Mouse (Mus musculus) kidney, postnatal 4 days (tissue): ENCODE measurements around the gene Acvr1.

Experiments
- DNase-seq, 2 experiments: peaks; one replicate each; pipeline ENCODE4 v3.0.0; 2021; ENCODE audit warnings: mixed read lengths in 2 of 2

The Acvr1 gene

GRCm38 (mm10) chr2:58518517-58518916, 48.4 kb downstream of the Acvr1 start:
- DNase-seq, result no peak

- no peak for DNase-seq
Measured at GRCm38 (mm10) chr2:58516920-58517319, 50.0 kb downstream of the Acvr1 start.

- no peak for DNase-seq
Measured at GRCm38 (mm10) chr2:58516000-58516399, 51.0 kb downstream of the Acvr1 start.

- DNase-seq, result no peak
Measured at GRCm38 (mm10) chr2:58514489-58514888, 52.5 kb downstream of the Acvr1 start.

DNA sequence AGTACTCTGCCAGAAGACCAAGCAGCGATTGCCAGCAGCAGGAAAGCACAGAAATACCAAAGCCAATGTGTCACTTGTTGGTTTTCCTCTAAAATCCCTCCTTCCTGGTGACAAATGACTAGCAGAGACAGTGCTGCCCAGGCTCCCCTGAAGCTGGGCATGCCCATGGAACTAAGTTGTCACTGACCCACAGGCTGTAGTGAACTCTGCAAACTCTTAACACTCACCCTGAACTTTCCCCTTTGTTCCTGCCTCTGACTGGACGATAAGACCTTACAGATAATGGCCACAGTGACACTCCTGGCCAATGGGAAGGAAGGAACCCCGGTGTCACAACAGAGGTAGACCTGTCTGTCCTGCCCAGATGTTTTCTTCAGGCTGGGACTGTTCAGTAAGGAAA, 53.7 kb downstream of the Acvr1 start:
- DNase-seq, result no peak

DNA sequence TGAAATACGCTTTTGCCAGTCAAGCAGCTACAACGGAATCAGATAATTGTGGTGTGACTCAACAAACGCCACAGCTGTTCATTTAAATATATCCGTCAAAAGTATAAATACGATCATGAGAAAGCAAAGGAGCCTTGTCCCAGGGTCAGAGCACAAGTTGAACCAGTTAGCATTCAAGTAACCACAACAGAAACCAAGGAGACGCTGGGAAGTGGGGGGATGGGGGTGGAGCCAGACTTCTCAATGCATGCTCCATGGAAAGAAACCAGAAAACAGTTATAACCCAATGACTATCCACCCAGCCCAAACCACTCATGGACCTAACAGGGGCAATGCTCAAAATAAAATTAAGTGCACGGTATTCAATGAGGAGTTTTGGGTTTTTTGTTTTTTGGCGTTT, 56.8 kb downstream of the Acvr1 start:
- DNase-seq, result peak; percentile 52 to 55

GRCm38 (mm10) chr2:58505306-58506090, 61.5 kb downstream of the Acvr1 start:
- DNase-seq, result no peak

GRCm38 (mm10) chr2:58496647-58497410, 70.1 kb downstream of the Acvr1 start:
- DNase-seq, result peak in 1 of 2 experiments; percentile 29

- DNase-seq, result no peak
Measured at GRCm38 (mm10) chr2:58495271-58495670, 71.7 kb downstream of the Acvr1 start.

GRCm38 (mm10) chr2:58493685-58494635, 73.0 kb downstream of the Acvr1 start:
- DNase-seq, result no peak

DNA sequence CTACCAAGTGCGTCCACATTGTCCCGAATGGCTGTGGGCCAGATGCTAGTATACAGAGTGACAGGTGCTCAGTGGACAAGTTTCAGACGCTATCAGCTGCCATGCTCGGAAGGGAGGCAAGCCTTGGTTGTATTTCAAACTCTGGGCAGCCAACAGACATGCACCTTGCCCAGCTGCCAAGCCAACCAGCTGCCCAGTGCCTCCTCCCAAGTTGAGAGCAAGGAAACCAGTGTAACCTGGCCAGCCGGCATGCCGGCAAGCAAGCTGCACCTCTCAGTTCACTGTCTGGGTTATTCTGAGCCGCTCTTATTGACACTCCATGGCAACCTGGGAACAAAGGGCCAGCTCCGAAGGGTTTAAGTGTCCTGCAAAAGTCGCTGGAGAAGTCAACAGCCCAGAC, 77.7 kb downstream of the Acvr1 start:
- no peak for DNase-seq

- DNase-seq, result no peak
Measured at GRCm38 (mm10) chr2:58488404-58488803, 78.6 kb downstream of the Acvr1 start.

- no peak for DNase-seq
Measured at GRCm38 (mm10) chr2:58487279-58487560, 79.7 kb downstream of the Acvr1 start.

DNA sequence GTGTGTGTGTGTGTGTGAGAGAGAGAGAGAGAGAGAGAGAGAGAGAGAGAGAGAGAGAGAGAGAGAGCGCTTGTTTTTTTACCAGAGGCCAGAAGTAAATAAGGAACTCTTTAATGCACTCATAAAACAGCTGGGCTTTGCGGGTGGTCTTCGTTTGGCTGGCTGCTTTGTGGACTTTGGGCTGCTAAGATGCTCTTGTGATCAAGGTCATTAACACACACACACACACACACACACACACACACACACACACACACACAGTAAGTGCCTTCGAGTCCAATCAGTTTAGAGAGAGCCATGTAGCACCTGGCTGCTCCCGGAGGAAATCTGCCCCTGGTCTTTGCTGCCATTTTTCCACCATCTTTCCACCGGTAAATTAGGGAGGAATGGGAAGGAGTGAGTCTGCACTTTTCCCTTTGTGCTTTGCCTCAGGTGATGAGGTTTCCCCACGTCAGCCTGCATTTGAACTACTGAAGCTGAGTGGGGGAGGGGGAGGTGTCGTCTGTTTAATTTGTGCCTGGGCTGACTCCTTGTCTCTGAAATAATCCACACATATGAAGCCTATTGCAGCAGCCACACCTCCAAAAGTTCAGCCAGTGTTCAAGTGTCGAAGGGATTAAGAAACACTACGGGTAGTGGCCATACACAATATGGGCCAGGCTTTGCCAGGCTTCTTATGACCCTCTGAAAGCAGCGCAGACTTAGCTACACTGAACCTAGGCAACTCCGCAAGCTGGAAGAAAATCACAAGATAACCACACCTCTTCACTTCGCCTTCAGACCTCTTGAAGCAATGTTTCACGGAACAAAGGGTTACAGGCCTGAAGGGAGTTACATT, 80.3 kb downstream of the Acvr1 start:
- DNase-seq, result peak; percentile 38 to 56

DNA sequence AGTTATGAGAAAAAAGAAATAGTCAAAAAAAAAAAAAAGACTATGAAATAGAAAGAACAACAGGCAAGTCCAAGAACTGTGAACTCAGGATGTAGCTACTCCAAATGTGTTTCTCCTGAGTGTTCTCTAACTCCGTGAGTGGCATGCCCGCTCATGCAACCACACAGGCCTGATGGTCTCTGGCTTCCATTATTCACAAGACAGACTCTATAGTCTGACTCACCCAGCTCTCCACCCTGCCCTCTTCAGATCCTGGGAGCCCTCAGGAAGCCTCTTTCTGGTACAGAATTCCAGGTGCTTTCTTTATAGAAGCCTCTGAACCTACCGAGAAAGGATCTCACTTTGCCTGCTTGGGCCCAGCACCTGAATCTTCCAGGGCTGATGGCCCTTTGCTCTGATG, 81.3 kb downstream of the Acvr1 start:
- DNase-seq, result no peak

- no peak for DNase-seq
Measured at GRCm38 (mm10) chr2:58485152-58485551, 81.8 kb downstream of the Acvr1 start.

- DNase-seq, result no peak
Measured at GRCm38 (mm10) chr2:58484284-58484965, 82.5 kb downstream of the Acvr1 start.

GRCm38 (mm10) chr2:58481450-58482100, 85.4 kb downstream of the Acvr1 start:
- no peak for DNase-seq

- no peak for DNase-seq
Measured at GRCm38 (mm10) chr2:58480764-58481163, 86.2 kb downstream of the Acvr1 start.

- DNase-seq, result no peak
Measured at GRCm38 (mm10) chr2:58479536-58479935, 87.4 kb downstream of the Acvr1 start.

- no peak for DNase-seq
Measured at GRCm38 (mm10) chr2:58478144-58478543, 88.8 kb downstream of the Acvr1 start.
